Mouse (Mus musculus) lung, adult 2 months (tissue): Measurements from ENCODE around the gene Agfg1.

Experiments
- CTCF ChIP-seq: fragments of 200-500 bp; IDR thresholded peaks from 2 replicates; pipeline ENCODE4 v1.5.1; 2011; ENCODE audit warnings: mild to moderate bottlenecking, low read length, control low read depth; ENCODE audit not compliant: insufficient read depth
- POLR2A ChIP-seq: fragments of 200-500 bp; IDR thresholded peaks from 2 replicates; pipeline ENCODE4 v1.6.1; 2011; ENCODE audit warnings: low read depth, mild to moderate bottlenecking, control low read depth, low read length, borderline replicate concordance; ENCODE audit errors: extremely low read depth

GRCm38 (mm10) chr1:82938666-82939065, 99.4 kb downstream of the Agfg1 start:
- no peak for TF ChIP-seq CTCF
- no peak for TF ChIP-seq POLR2A
